Mouse (Mus musculus): ENCODE results near the gene Eln. TPM values are rescaled to one million over a fixed set of nuclear protein-coding genes. Genes with fewer than 3 reads are reported as not detected.
A peak's percentile ranks its signal among the peaks of the same experiment; 100 is the strongest.

Gene Eln
- total and polyA plus RNA-seq, 3 experiments, result not detected

- Histone ChIP-seq H3K27ac (ENCODE audit: control insufficient read depth, low read depth, low read length) (no peak overlapping the region), H3K36me3 (ENCODE audit: control insufficient read depth in 1 of 2, insufficient read depth in 2 of 2, low read length in 2 of 2) (no peaks in the 10 kb centered on the region), H3K79me2 (ENCODE audit: control insufficient read depth, insufficient read depth, low read length, poor library complexity) (no peaks in the 10 kb centered on the region), H3K27me3 (ENCODE audit: control insufficient read depth in 1 of 2, insufficient read depth in 2 of 2, low read length in 2 of 2) (no peaks in the 10 kb centered on the region), H3K9ac (ENCODE audit: control insufficient read depth, low read depth, low read length, poor library complexity, severe bottlenecking) (no peak overlapping the region), H3K4me1 (ENCODE audit: control insufficient read depth in 1 of 2, insufficient read depth in 2 of 2, low read length in 2 of 2) (no peaks in the 10 kb centered on the region), H3K9me3 (replicated peaks; ENCODE audit: insufficient read depth, low read length) (no peaks in the 10 kb centered on the region), H3K4me3 (ENCODE audit: control insufficient read depth in 1 of 2, insufficient read depth in 1 of 2, low read depth in 2 of 2, low read length in 2 of 2) (no peak overlapping the region)
- peak; percentile 40 to 59 (median 49) for TF ChIP-seq CTCF (IDR thresholded peaks at IDR 0.05 in 2 of 3, conservative IDR thresholded peaks at IDR 0.05 in 1 of 3; ENCODE audit: control insufficient read depth in 1 of 3, insufficient read depth in 1 of 3, low read depth in 2 of 3, low read length in 3 of 3, poor library complexity in 1 of 3, severe bottlenecking in 1 of 3)
- no peak for TF ChIP-seq ZC3H11A (IDR thresholded peaks at IDR 0.05; ENCODE audit: low read depth, low read length)
- peak; percentile 23 for DNase-seq (ENCODE audit: low read depth, low spot score)
Observed at GRCm38 (mm10) chr5:134668495-134668894, 78.6 kb downstream of the Eln start.

- Histone ChIP-seq H3K79me2 (ENCODE audit: control insufficient read depth, insufficient read depth, low read length, poor library complexity) (no peaks in the 10 kb centered on the region), H3K27me3 (ENCODE audit: control insufficient read depth in 1 of 2, insufficient read depth in 2 of 2, low read length in 2 of 2) (no peaks in the 10 kb centered on the region), H3K36me3 (ENCODE audit: control insufficient read depth in 1 of 2, insufficient read depth in 2 of 2, low read length in 2 of 2) (no peaks in the 10 kb centered on the region), H3K4me1 (ENCODE audit: control insufficient read depth in 1 of 2, insufficient read depth in 2 of 2, low read length in 2 of 2) (no peaks in the 10 kb centered on the region), H3K9me3 (replicated peaks; ENCODE audit: insufficient read depth, low read length) (no peaks in the 10 kb centered on the region), H3K27ac (ENCODE audit: control insufficient read depth, low read depth, low read length) (no peak overlapping the region), H3K9ac (ENCODE audit: control insufficient read depth, low read depth, low read length, poor library complexity, severe bottlenecking) (no peak overlapping the region), H3K4me3 (ENCODE audit: control insufficient read depth in 1 of 2, insufficient read depth in 1 of 2, low read depth in 2 of 2, low read length in 2 of 2) (no peak overlapping the region)
- DNase-seq (ENCODE audit: low read depth, low spot score), result no peak
- no peak for TF ChIP-seq CHD2 (IDR thresholded peaks at IDR 0.05; ENCODE audit: low read length)
- TF ChIP-seq POLR2AphosphoS2 (IDR thresholded peaks at IDR 0.05; ENCODE audit: low read length), result no peak
- no peak for TF ChIP-seq ZNF384 (IDR thresholded peaks at IDR 0.05; ENCODE audit: low read depth, low read length)
- TF ChIP-seq ETS1 (IDR thresholded peaks at IDR 0.05; ENCODE audit: low read depth, low read length), result no peak
- TF ChIP-seq MEF2A (IDR thresholded peaks at IDR 0.05; ENCODE audit: extremely low read depth, insufficient replicate concordance, low read depth, low read length, poor library complexity, severe bottlenecking), result no peak
- no peak for TF ChIP-seq MYC (IDR thresholded peaks at IDR 0.05; ENCODE audit: low read depth, low read length)
- TF ChIP-seq TBP (IDR thresholded peaks at IDR 0.05; ENCODE audit: low read depth, low read length), result no peak
- no peak for TF ChIP-seq ZKSCAN1 (IDR thresholded peaks at IDR 0.05; ENCODE audit: low read depth, low read length)
- no peak for TF ChIP-seq JUND (IDR thresholded peaks at IDR 0.05; ENCODE audit: low read depth, low read length)
- TF ChIP-seq SIN3A (IDR thresholded peaks at IDR 0.05; ENCODE audit: low read length), result no peak
- no peak for TF ChIP-seq CHD1 (IDR thresholded peaks at IDR 0.05; ENCODE audit: low read depth, low read length)
Observed at GRCm38 (mm10) chr5:134656708-134657107, 90.4 kb downstream of the Eln start.

Other genes starting within 250 kb of the Eln start
- gene Clip2, start 194.9 kb downstream of the Eln start, total RNA-seq (2012; rRNA removed), result 3.5 and 4.4 TPM in 2 replicates
- 1 to 10 TPM in 1 of 2 experiments, not detected in 1; 7.4 TPM for gene Clip2, start 194.9 kb downstream of the Eln start, polyA plus RNA-seq (2012; ENCODE audit: insufficient read depth in 1 of 2, insufficient read length in 2 of 2, low read depth in 1 of 2, low replicate concordance in 2 of 2, missing spikeins in 1 of 2)
- gene Syna, start 187.2 kb downstream of the Eln start, total RNA-seq (2012; rRNA removed), result 0.07 TPM in 1 of 2 replicates, not detected in the other
- gene Syna, start 187.2 kb downstream of the Eln start, polyA plus RNA-seq (2012; ENCODE audit: insufficient read depth in 1 of 2, insufficient read length in 2 of 2, low read depth in 1 of 2, low replicate concordance in 2 of 2, missing spikeins in 1 of 2), result under 1 TPM in 1 of 2 experiments, not detected in 1; 0.21 TPM
- gene Rfc2, start 166.0 kb downstream of the Eln start, total RNA-seq (2012; rRNA removed), result 268 and 304 TPM in 2 replicates
- gene Rfc2, start 166.0 kb downstream of the Eln start, polyA plus RNA-seq (2012; ENCODE audit: insufficient read depth in 1 of 2, insufficient read length in 2 of 2, low read depth in 1 of 2, low replicate concordance in 2 of 2, missing spikeins in 1 of 2), result 100 to 1,000 TPM in 1 of 2 experiments, not detected in 1; 424 TPM
- 0.46 and 0.92 TPM in 2 replicates for gene Lat2, start 132.3 kb downstream of the Eln start, total RNA-seq (2012; rRNA removed)
- gene Lat2, start 132.3 kb downstream of the Eln start, polyA plus RNA-seq (2012; ENCODE audit: insufficient read depth in 1 of 2, insufficient read length in 2 of 2, low read depth in 1 of 2, low replicate concordance in 2 of 2, missing spikeins in 1 of 2), result under 1 TPM in 1 of 2 experiments, not detected in 1; 0.79 TPM
- 451 and 471 TPM in 2 replicates for gene Eif4h, start 107.8 kb downstream of the Eln start, total RNA-seq (2012; rRNA removed)
- 100 to 1,000 TPM; 167 to 515 TPM for gene Eif4h, start 107.8 kb downstream of the Eln start, polyA plus RNA-seq (2012; ENCODE audit: insufficient read depth in 1 of 2, insufficient read length in 2 of 2, low read depth in 1 of 2, low replicate concordance in 2 of 2, missing spikeins in 1 of 2)
- gene Limk1, start 58.7 kb downstream of the Eln start, total RNA-seq (2012; rRNA removed), result 5.6 and 7.3 TPM in 2 replicates
- 10 to 100 TPM in 1 of 2 experiments, not detected in 1; 14.8 TPM for gene Limk1, start 58.7 kb downstream of the Eln start, polyA plus RNA-seq (2012; ENCODE audit: insufficient read depth in 1 of 2, insufficient read length in 2 of 2, low read depth in 1 of 2, low replicate concordance in 2 of 2, missing spikeins in 1 of 2)
- gene Tmem270, start 159.4 kb upstream of the Eln start, total RNA-seq (2012; rRNA removed), result not detected in 2 replicates
- not detected for gene Tmem270, start 159.4 kb upstream of the Eln start, polyA plus RNA-seq (2012; ENCODE audit: insufficient read depth in 1 of 2, insufficient read length in 2 of 2, low read depth in 1 of 2, low replicate concordance in 2 of 2, missing spikeins in 1 of 2)
- 5.4 and 13.1 TPM in 2 replicates for gene Cldn13, start 168.2 kb upstream of the Eln start, total RNA-seq (2012; rRNA removed)
- gene Cldn13, start 168.2 kb upstream of the Eln start, polyA plus RNA-seq (2012; ENCODE audit: insufficient read depth in 1 of 2, insufficient read length in 2 of 2, low read depth in 1 of 2, low replicate concordance in 2 of 2, missing spikeins in 1 of 2), result 1 to 10 TPM in 1 of 2 experiments, not detected in 1; 5.7 TPM
- 0.75 and 0.96 TPM in 2 replicates for gene Mettl27, start 185.0 kb upstream of the Eln start, total RNA-seq (2012; rRNA removed)
- 1 to 10 TPM in 1 of 2 experiments, not detected in 1; 3.1 TPM for gene Mettl27, start 185.0 kb upstream of the Eln start, polyA plus RNA-seq (2012; ENCODE audit: insufficient read depth in 1 of 2, insufficient read length in 2 of 2, low read depth in 1 of 2, low replicate concordance in 2 of 2, missing spikeins in 1 of 2)
- 0.08 TPM in 1 of 2 replicates, not detected in the other for gene Cldn4, start 199.6 kb upstream of the Eln start, total RNA-seq (2012; rRNA removed)
- under 1 TPM in 1 of 2 experiments, not detected in 1; 0.04 TPM for gene Cldn4, start 199.6 kb upstream of the Eln start, polyA plus RNA-seq (2012; ENCODE audit: insufficient read depth in 1 of 2, insufficient read length in 2 of 2, low read depth in 1 of 2, low replicate concordance in 2 of 2, missing spikeins in 1 of 2)
- not detected in 2 replicates for gene Cldn3, start 238.9 kb upstream of the Eln start, total RNA-seq (2012; rRNA removed)
- gene Cldn3, start 238.9 kb upstream of the Eln start, polyA plus RNA-seq (2012; ENCODE audit: insufficient read depth in 1 of 2, insufficient read length in 2 of 2, low read depth in 1 of 2, low replicate concordance in 2 of 2, missing spikeins in 1 of 2), result 1 to 10 TPM in 1 of 2 experiments, not detected in 1; 1.1 TPM

All from MEL (cell line).